Mouse (Mus musculus): ENCODE data around the gene Magi2. TPM values are rescaled to one million over a fixed set of nuclear protein-coding genes. Genes with fewer than 3 reads are reported as not detected.

Gene Magi2
- polyA plus RNA-seq, 1 experiment from 2014 or later, result 3.0 TPM

DNA sequence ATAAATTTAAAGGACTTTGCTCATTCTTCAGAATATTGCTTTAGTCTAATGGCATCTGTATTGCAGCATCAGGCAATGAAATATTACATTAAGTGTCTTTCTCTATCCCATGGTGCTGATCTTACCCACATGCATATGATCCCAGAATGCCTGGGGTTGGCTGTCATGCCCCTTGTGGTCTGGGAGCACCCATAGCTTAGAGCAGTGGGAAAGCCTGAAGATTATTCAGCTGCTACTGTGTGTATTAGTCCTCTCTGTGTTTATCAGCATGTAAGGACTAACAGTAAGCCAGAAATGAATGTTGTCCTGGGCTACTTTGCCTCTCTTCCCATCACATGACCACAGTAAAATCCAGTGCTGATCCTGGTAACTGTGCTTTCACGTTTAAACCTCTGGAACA, 1380.7 kb downstream of the Magi2 start:
- Histone ChIP-seq H3K4me1 (ENCODE audit: control insufficient read depth, insufficient read depth, low read length) (no peaks in the 10 kb centered on the region), H3K27ac (replicated peaks; ENCODE audit: low read depth, low read length) (no peak overlapping the region), H3K4me2 (ENCODE audit: low read depth, low read length) (no peak overlapping the region), H3K9me3 (replicated peaks; ENCODE audit: control insufficient read depth, low read length) (no peaks in the 10 kb centered on the region), H3K27me3 (ENCODE audit: control insufficient read depth, insufficient read depth, low read length) (no peaks in the 10 kb centered on the region), H3K36me3 (replicated peaks; ENCODE audit: control insufficient read depth, insufficient read depth, low read depth, low read length) (no peaks in the 10 kb centered on the region), H3K9ac (replicated peaks; ENCODE audit: low read length) (no peak overlapping the region), H3K4me3 (ENCODE audit: low read depth, low read length) (no peak overlapping the region)
- whole genome bisulfite sequencing, result 81% methylated on average over 1 of the region's 1 CpGs
- ATAC-seq (replicated peaks; ENCODE audit: insufficient number of reproducible peaks, low FRiP score, low TSS enrichment, low read depth) (no peak), DNase-seq (ENCODE audit: low spot score) (no peak)

DNA sequence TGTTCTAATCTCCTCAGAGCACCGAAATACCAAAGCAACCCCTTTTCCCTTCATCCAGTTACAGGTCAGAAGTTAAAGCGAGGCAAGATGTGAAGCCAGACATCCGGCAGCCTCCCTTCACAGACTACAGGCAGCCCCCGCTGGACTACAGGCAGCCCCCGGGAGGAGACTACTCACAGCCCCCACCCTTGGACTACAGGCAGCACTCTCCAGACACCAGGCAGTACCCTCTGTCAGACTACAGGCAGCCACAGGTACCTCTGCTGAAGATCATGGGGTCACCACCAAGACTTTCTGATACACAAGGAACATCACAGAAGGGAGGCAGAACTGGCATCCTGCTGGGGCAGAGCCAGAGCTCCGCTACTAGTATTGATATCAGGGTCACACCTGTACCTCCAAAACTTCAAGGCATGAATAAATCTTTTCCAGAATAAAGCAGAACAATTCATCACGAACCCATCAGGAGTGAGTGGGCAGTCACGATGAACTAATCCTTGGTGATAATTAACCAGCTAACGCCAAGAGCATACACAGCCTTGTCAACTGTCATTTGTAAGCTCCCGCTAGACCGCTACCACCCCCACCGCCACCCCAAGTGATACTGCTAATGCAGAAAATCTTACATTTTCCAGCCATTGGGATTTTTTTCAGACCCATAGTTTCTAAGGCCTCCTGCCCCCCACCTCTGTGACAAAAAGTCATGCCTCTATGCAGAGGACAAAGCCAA, 1382.5 kb downstream of the Magi2 start:
- no peak overlapping the region for H3K9ac ChIP-seq (replicated peaks; ENCODE audit: low read length)
- H3K4me2 ChIP-seq (ENCODE audit: low read depth, low read length), result no peak overlapping the region; the same call in 1 of the 2 replicates
- no peaks in the 10 kb centered on the region for H3K9me3 ChIP-seq (replicated peaks; ENCODE audit: control insufficient read depth, low read length)
- WGBS, result 85% methylated on average over 12 of the region's 12 CpGs
- DNase-seq (ENCODE audit: low spot score) (no peak), ATAC-seq (replicated peaks; ENCODE audit: insufficient number of reproducible peaks, low FRiP score, low TSS enrichment, low read depth) (0 out of 2 replicates have a peak, but pooled peaks have one; percentile 37)
- no peak overlapping the region for H3K27ac ChIP-seq (replicated peaks; ENCODE audit: low read depth, low read length)
- H3K4me3 ChIP-seq (ENCODE audit: low read depth, low read length), result no peak overlapping the region
- no peaks in the 10 kb centered on the region for H3K27me3 ChIP-seq (ENCODE audit: control insufficient read depth, insufficient read depth, low read length)
- H3K36me3 ChIP-seq (replicated peaks; ENCODE audit: control insufficient read depth, insufficient read depth, low read depth, low read length), result no peaks in the 10 kb centered on the region
- H3K4me1 ChIP-seq (ENCODE audit: control insufficient read depth, insufficient read depth, low read length), result no peaks in the 10 kb centered on the region

DNA sequence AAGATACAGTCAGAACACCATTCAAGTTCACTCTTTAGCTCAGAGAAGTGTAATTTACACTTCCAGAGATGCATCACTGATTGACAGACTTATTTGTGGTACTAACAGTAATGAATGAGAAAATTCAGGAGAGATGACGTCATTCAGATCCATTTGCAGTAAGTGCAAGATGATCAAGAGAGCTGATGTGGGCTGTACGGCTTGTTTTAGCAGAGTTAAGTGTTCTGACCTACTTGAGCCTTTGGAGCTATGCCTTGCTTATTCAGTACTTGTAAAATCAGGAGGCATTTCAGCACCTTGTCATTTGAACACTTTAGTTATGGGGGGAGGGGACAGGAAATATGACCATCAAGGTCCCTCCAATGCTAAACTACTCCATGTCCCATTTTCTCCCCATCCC, 1383.8 kb downstream of the Magi2 start:
- 78% methylated on average over 2 of the region's 2 CpGs for WGBS
- H3K4me1 ChIP-seq (ENCODE audit: control insufficient read depth, insufficient read depth, low read length), result no peaks in the 10 kb centered on the region

DNA sequence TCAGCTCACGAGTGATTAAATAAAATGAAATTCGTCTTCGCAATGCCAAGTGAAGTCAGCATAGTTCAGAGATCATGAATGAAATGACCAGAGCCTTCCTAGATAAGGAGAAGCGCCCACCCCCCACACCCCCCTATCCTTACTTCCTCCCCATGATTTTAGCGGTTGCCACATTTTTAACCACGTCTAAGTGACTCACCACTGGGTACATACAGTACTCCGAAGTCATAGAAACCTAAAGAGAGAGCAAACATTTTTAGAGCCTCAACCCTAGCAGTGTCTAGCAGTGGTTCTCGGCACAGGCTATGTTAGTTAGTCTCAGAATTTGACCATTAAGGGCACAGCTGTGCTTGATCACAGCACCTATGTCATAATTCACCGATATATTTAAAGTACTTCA, 1385.8 kb downstream of the Magi2 start:
- no peak overlapping the region for H3K4me2 ChIP-seq (ENCODE audit: low read depth, low read length)
- no peak for DNase-seq (ENCODE audit: low spot score)
- H3K36me3 ChIP-seq (replicated peaks; ENCODE audit: control insufficient read depth, insufficient read depth, low read depth, low read length), result no peaks in the 10 kb centered on the region
- H3K9me3 ChIP-seq (replicated peaks; ENCODE audit: control insufficient read depth, low read length), result no peaks in the 10 kb centered on the region
- 87% methylated on average over 9 of the region's 9 CpGs for WGBS
- no peaks in the 10 kb centered on the region for H3K27me3 ChIP-seq (ENCODE audit: control insufficient read depth, insufficient read depth, low read length)
- H3K9ac ChIP-seq (replicated peaks; ENCODE audit: low read length), result no peak overlapping the region
- no peak overlapping the region for H3K4me3 ChIP-seq (ENCODE audit: low read depth, low read length)
- ATAC-seq (replicated peaks; ENCODE audit: insufficient number of reproducible peaks, low FRiP score, low TSS enrichment, low read depth), result no peak
- H3K4me1 ChIP-seq (ENCODE audit: control insufficient read depth, insufficient read depth, low read length), result no peaks in the 10 kb centered on the region
- no peak overlapping the region for H3K27ac ChIP-seq (replicated peaks; ENCODE audit: low read depth, low read length)

More for the DNA sequence above, 1383.8 kb downstream of the Magi2 start:
- H3K36me3 ChIP-seq (replicated peaks; ENCODE audit: control insufficient read depth, insufficient read depth, low read depth, low read length), result no peaks in the 10 kb centered on the region
- H3K4me3 ChIP-seq (ENCODE audit: low read depth, low read length), result no peak overlapping the region
- no peak overlapping the region for H3K27ac ChIP-seq (replicated peaks; ENCODE audit: low read depth, low read length)
- ATAC-seq (replicated peaks; ENCODE audit: insufficient number of reproducible peaks, low FRiP score, low TSS enrichment, low read depth) (no peak), DNase-seq (ENCODE audit: low spot score) (no peak)
- H3K9me3 ChIP-seq (replicated peaks; ENCODE audit: control insufficient read depth, low read length), result no peaks in the 10 kb centered on the region
- H3K4me2 ChIP-seq (ENCODE audit: low read depth, low read length), result no peak overlapping the region
- no peak overlapping the region for H3K9ac ChIP-seq (replicated peaks; ENCODE audit: low read length)
- H3K27me3 ChIP-seq (ENCODE audit: control insufficient read depth, insufficient read depth, low read length), result no peaks in the 10 kb centered on the region

DNA sequence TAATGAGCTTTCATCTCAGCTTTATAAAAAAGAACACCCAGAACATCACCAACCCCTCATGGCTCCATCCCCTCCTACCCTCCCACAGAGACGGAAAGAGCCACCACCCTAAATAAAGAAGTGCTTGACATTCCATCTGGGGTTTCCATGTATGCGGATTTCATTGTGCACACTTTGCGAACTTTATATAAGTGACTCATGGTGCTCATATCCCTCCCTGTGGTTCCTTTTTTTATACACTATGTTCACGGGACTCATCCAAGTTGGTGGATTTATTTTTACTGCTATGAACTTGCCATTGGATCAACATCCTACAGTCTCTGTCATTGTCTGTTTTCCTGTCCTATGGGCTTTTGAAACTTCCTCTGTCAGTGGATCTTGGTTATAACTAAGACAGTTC, 1388.1 kb downstream of the Magi2 start:
- no peaks in the 10 kb centered on the region for H3K9me3 ChIP-seq (replicated peaks; ENCODE audit: control insufficient read depth, low read length)
- H3K4me3 ChIP-seq (ENCODE audit: low read depth, low read length), result no peak overlapping the region
- H3K9ac ChIP-seq (replicated peaks; ENCODE audit: low read length), result no peak overlapping the region
- no peaks in the 10 kb centered on the region for H3K27me3 ChIP-seq (ENCODE audit: control insufficient read depth, insufficient read depth, low read length)
- WGBS, result 90% methylated on average over 4 of the region's 4 CpGs
- no peak overlapping the region for H3K4me2 ChIP-seq (ENCODE audit: low read depth, low read length)
- no peaks in the 10 kb centered on the region for H3K36me3 ChIP-seq (replicated peaks; ENCODE audit: control insufficient read depth, insufficient read depth, low read depth, low read length)
- no peak for DNase-seq (ENCODE audit: low spot score)
- H3K27ac ChIP-seq (replicated peaks; ENCODE audit: low read depth, low read length), result no peak overlapping the region
- no peak for ATAC-seq (replicated peaks; ENCODE audit: insufficient number of reproducible peaks, low FRiP score, low TSS enrichment, low read depth)
- no peaks in the 10 kb centered on the region for H3K4me1 ChIP-seq (ENCODE audit: control insufficient read depth, insufficient read depth, low read length)

DNA sequence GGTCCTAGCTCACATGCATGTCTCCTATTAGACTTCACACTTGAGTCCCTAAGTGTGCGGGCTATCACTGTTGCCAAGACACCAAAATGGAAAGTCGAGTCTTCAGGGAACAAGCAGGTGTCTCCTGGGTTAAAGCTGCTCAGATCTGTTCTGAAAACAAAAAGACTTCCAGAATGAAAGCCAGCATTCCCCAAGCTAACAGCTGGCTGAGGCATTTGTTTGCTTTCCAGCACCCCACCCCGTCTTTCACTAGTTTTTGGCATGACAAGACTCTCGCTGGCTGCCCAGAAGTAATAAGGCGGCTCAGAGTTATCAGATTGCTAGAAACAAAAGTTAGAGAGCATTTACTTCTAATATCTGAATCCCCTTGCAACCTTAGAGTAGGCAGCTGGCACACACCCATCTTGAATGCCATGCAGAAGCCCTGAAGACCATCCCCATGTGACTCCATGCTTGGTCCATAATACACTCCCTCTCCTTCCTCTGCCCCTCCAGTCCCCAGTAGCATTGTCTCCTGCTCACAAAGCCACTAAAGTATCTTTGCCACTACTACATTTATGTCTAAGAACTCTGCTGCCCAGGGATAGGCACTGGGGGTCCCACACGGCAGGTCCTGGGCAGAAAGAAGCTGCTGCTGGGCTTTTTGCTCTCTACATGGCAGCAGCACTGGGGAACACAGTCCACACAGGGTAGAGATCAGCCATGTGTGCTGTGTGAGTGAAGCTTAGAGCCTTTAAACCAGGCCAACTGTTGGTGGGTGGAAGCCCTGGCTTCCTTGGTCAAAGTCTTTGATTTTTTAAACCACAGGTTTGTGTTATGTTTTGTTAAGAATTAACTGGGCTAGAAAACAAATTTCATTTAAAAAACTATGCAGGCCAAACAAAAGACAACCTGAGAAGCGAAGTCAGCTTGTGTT, 1394.0 kb downstream of the Magi2 start:
- H3K4me2 ChIP-seq (ENCODE audit: low read depth, low read length), result no peak overlapping the region
- no peaks in the 10 kb centered on the region for H3K9me3 ChIP-seq (replicated peaks; ENCODE audit: control insufficient read depth, low read length)
- 82% methylated on average over 7 of the region's 7 CpGs for WGBS
- H3K9ac ChIP-seq (replicated peaks; ENCODE audit: low read length), result no peak overlapping the region
- no peaks in the 10 kb centered on the region for H3K36me3 ChIP-seq (replicated peaks; ENCODE audit: control insufficient read depth, insufficient read depth, low read depth, low read length)
- no peak overlapping the region for H3K27ac ChIP-seq (replicated peaks; ENCODE audit: low read depth, low read length)
- H3K4me3 ChIP-seq (ENCODE audit: low read depth, low read length), result no peak overlapping the region
- H3K27me3 ChIP-seq (ENCODE audit: control insufficient read depth, insufficient read depth, low read length), result no peaks in the 10 kb centered on the region
- DNase-seq (ENCODE audit: low spot score), result no peak
- H3K4me1 ChIP-seq (ENCODE audit: control insufficient read depth, insufficient read depth, low read length), result no peaks in the 10 kb centered on the region
- ATAC-seq (replicated peaks; ENCODE audit: insufficient number of reproducible peaks, low FRiP score, low TSS enrichment, low read depth), result no peak

DNA sequence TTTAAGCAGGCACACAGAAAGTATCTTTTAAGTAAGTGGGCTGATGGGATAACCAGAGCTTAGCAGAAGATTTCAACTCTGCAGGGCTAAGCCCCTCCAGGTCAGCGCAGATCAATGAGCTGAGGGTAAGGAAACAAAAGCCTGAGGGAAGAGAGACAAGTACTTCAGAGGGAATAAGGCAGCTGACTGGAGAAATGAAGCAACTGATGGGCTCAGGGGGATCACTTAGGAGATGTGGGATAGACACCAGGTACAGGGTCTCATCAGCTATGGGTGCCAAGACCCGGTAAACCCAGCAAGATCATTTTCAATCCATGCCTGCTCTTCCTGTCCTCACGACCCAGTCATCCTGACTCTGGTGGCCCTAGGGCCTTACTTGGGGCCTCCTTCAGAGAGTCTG, 1395.6 kb downstream of the Magi2 start:
- DNase-seq (ENCODE audit: low spot score), result no peak
- ATAC-seq (replicated peaks; ENCODE audit: insufficient number of reproducible peaks, low FRiP score, low TSS enrichment, low read depth), result no peak
- H3K27ac ChIP-seq (replicated peaks; ENCODE audit: low read depth, low read length), result no peak overlapping the region
- H3K27me3 ChIP-seq (ENCODE audit: control insufficient read depth, insufficient read depth, low read length), result no peaks in the 10 kb centered on the region
- H3K9me3 ChIP-seq (replicated peaks; ENCODE audit: control insufficient read depth, low read length), result no peaks in the 10 kb centered on the region
- no peaks in the 10 kb centered on the region for H3K4me1 ChIP-seq (ENCODE audit: control insufficient read depth, insufficient read depth, low read length)
- no peak overlapping the region for H3K4me3 ChIP-seq (ENCODE audit: low read depth, low read length)
- H3K9ac ChIP-seq (replicated peaks; ENCODE audit: low read length), result no peak overlapping the region
- H3K4me2 ChIP-seq (ENCODE audit: low read depth, low read length), result no peak overlapping the region
- H3K36me3 ChIP-seq (replicated peaks; ENCODE audit: control insufficient read depth, insufficient read depth, low read depth, low read length), result no peaks in the 10 kb centered on the region
- WGBS, result 72% methylated on average over 3 of the region's 3 CpGs
